8 mouse cellular contexts compared by ENCODE assay signal in genomic region chr7:116608350-116609085, GRCm38 (mm10).
DNase-seq lines count a peak whose midpoint lies in the region; ATAC-seq and TF ChIP-seq lines count a peak whose summit lies in the region.

No protein-coding gene starts in this region.

- TF ChIP-seq CTCF in liver, postnatal 0 days (IDR thresholded peaks at IDR 0.05; ENCODE audit: low read depth), result peak; percentile 81

- H3K4me2 ChIP-seq in heart, embryonic 13.5 days, result peak overlapping the region; percentile 80
- peak overlapping the region; percentile 71 for H3K4me2 ChIP-seq in kidney, embryonic 16.5 days (replicated peaks; ENCODE audit: low read depth, low read length)
- H3K4me2 ChIP-seq in liver, postnatal 0 days (ENCODE audit: low read depth, low read length), result peak overlapping the region; percentile 68
- peak overlapping the region; percentile 50 for H3K4me2 ChIP-seq in neural tube, embryonic 14.5 days (ENCODE audit: low read depth, low read length)

- ATAC-seq in heart, embryonic 13.5 days (ENCODE audit: extremely low read depth, insufficient number of reproducible peaks, low FRiP score, low TSS enrichment), result no peak
- ATAC-seq in kidney, embryonic 16.5 days (ENCODE audit: low FRiP score, low TSS enrichment), result peak; percentile 70; the same call in 1 of the 2 replicates
- ATAC-seq in liver, postnatal 0 days, result peak; percentile 47; the same call in 1 of the 2 replicates
- peak; percentile 60 for ATAC-seq in neural tube, embryonic 14.5 days (ENCODE audit: low read depth)

- peak; percentile 86 for DNase-seq in CD4-positive, CD25-positive, alpha-beta regulatory T cell, adult 2 months (ENCODE audit: low read depth, low spot score)
- DNase-seq in adrenal gland, adult 2 months, result peak; percentile 36
- peak; percentile 72 for DNase-seq in embryonic facial prominence, embryonic 10.5 days (ENCODE audit: low spot score)
- peak; percentile 74 for DNase-seq in liver, postnatal 0 days
- peak; percentile 31 to 66 for DNase-seq in thymus, postnatal 10 days (ENCODE audit: low spot score in 2 of 2)

- 26% methylated on average over 15 of the region's 15 CpGs for WGBS in embryonic facial prominence, embryonic 10.5 days
- WGBS in heart, embryonic 13.5 days, result 23% methylated on average over 15 of the region's 15 CpGs
- WGBS in kidney, embryonic 16.5 days, result 28% methylated on average over 15 of the region's 15 CpGs
- 27% methylated on average over 15 of the region's 15 CpGs for WGBS in liver, postnatal 0 days (ENCODE audit: insufficient replicate concordance)
- 27% methylated on average over 15 of the region's 15 CpGs for WGBS in neural tube, embryonic 14.5 days

- peaks cover 13% of the 10 kb centered on the region for H3K4me1 ChIP-seq in embryonic facial prominence, embryonic 10.5 days
- H3K4me1 ChIP-seq in heart, embryonic 13.5 days, result peaks cover 19% of the 10 kb centered on the region
- H3K4me1 ChIP-seq in kidney, embryonic 16.5 days (ENCODE audit: insufficient read depth, low read length), result peaks cover 8% of the 10 kb centered on the region
- H3K4me1 ChIP-seq in liver, postnatal 0 days (ENCODE audit: insufficient read depth), result peaks cover 9% of the 10 kb centered on the region
- H3K4me1 ChIP-seq in neural tube, embryonic 14.5 days (ENCODE audit: control insufficient read depth, insufficient read depth, low read length), result no peaks in the 10 kb centered on the region

- H3K9me3 ChIP-seq in embryonic facial prominence, embryonic 10.5 days, result no peaks in the 10 kb centered on the region
- no peaks in the 10 kb centered on the region for H3K9me3 ChIP-seq in heart, embryonic 13.5 days
- H3K9me3 ChIP-seq in kidney, embryonic 16.5 days (ENCODE audit: low read length), result no peaks in the 10 kb centered on the region
- no peaks in the 10 kb centered on the region for H3K9me3 ChIP-seq in liver, postnatal 0 days (ENCODE audit: low read length)
- no peaks in the 10 kb centered on the region for H3K9me3 ChIP-seq in neural tube, embryonic 14.5 days (ENCODE audit: control insufficient read depth, low read length)

- peak overlapping the region; percentile 73 for H3K9ac ChIP-seq in heart, embryonic 13.5 days
- no peak overlapping the region for H3K9ac ChIP-seq in kidney, embryonic 16.5 days (replicated peaks; ENCODE audit: low read length)
- no peak overlapping the region for H3K9ac ChIP-seq in liver, postnatal 0 days (replicated peaks)
- no peak overlapping the region for H3K9ac ChIP-seq in neural tube, embryonic 14.5 days (replicated peaks; ENCODE audit: low read depth, low read length)

- H3K36me3 ChIP-seq in embryonic facial prominence, embryonic 10.5 days (replicated peaks), result no peaks in the 10 kb centered on the region
- H3K36me3 ChIP-seq in heart, embryonic 13.5 days, result no peaks in the 10 kb centered on the region
- H3K36me3 ChIP-seq in kidney, embryonic 16.5 days (ENCODE audit: insufficient read depth, low read length), result no peaks in the 10 kb centered on the region
- H3K36me3 ChIP-seq in liver, postnatal 0 days (replicated peaks; ENCODE audit: insufficient read depth, low read length), result no peaks in the 10 kb centered on the region
- no peaks in the 10 kb centered on the region for H3K36me3 ChIP-seq in neural tube, embryonic 14.5 days (ENCODE audit: control insufficient read depth, insufficient read depth, low read length)

- H3K4me3 ChIP-seq in embryonic facial prominence, embryonic 10.5 days, result peak overlapping the region; percentile 41
- peak overlapping the region; percentile 50 for H3K4me3 ChIP-seq in heart, embryonic 13.5 days
- peak overlapping the region; percentile 43 for H3K4me3 ChIP-seq in kidney, embryonic 16.5 days (ENCODE audit: low read length)
- H3K4me3 ChIP-seq in liver, postnatal 0 days (ENCODE audit: low read depth, low read length), result peak overlapping the region; percentile 27
- peak overlapping the region; percentile 22 for H3K4me3 ChIP-seq in neural tube, embryonic 14.5 days (ENCODE audit: low read depth, low read length)

- no peak overlapping the region for H3K27ac ChIP-seq in embryonic facial prominence, embryonic 10.5 days (replicated peaks)
- no peak overlapping the region for H3K27ac ChIP-seq in heart, embryonic 13.5 days (replicated peaks)
- no peak overlapping the region for H3K27ac ChIP-seq in kidney, embryonic 16.5 days (ENCODE audit: low read length)
- no peak overlapping the region for H3K27ac ChIP-seq in liver, postnatal 0 days (ENCODE audit: low read depth)
- H3K27ac ChIP-seq in neural tube, embryonic 14.5 days (ENCODE audit: low read depth, low read length), result no peak overlapping the region

- TF ChIP-seq EP300 in liver, postnatal 0 days (IDR thresholded peaks at IDR 0.05; ENCODE audit: low read depth), result no peak

- no peaks in the 10 kb centered on the region for H3K27me3 ChIP-seq in embryonic facial prominence, embryonic 10.5 days (replicated peaks; ENCODE audit: low read depth, poor library complexity, severe bottlenecking)
- H3K27me3 ChIP-seq in heart, embryonic 13.5 days (replicated peaks), result no peaks in the 10 kb centered on the region
- H3K27me3 ChIP-seq in kidney, embryonic 16.5 days (ENCODE audit: insufficient read depth, low read length), result no peaks in the 10 kb centered on the region
- no peaks in the 10 kb centered on the region for H3K27me3 ChIP-seq in liver, postnatal 0 days (ENCODE audit: insufficient read depth, low read length)
- no peaks in the 10 kb centered on the region for H3K27me3 ChIP-seq in neural tube, embryonic 14.5 days (ENCODE audit: control insufficient read depth, insufficient read depth, low read length)

Comparison
In these comparisons a context has a peak if more than half of its experiments do, and no peak if none do; other contexts are left out.
1. DNase-seq: peak in every context shown above with its lines; median percentile 86 in CD4-positive, CD25-positive, alpha-beta regulatory T cell, adult 2 months; 74 in liver, postnatal 0 days; 72 in embryonic facial prominence, embryonic 10.5 days; 48 in thymus, postnatal 10 days; 36 in adrenal gland, adult 2 months.